Mouse (Mus musculus) midbrain, embryonic 14.5 days (tissue): ENCODE results near the gene Slc22a3. TPM values are rescaled to one million over a fixed set of nuclear protein-coding genes. Genes with fewer than 3 reads are reported as not detected.

Experiments
- ATAC-seq: fragments of 200-750 bp; cut with Nextera tagmentation; 2 replicates; pipeline ENCODE4 v1.8.0; 2017; ENCODE audit warnings: moderate number of reproducible peaks, moderate library complexity; ENCODE audit not compliant: low FRiP score, low TSS enrichment
- DNase-seq: peaks from one replicate; pipeline ENCODE4 v3.0.0-alpha.2; 2015
- H3K27ac ChIP-seq: fragments of 300-500 bp; sonication (generic); replicated peaks from 2 replicates; pipeline ENCODE4 v1.5.1; 2014; ENCODE audit warnings: mild to moderate bottlenecking, low read depth, low read length, moderate library complexity
- H3K27me3 ChIP-seq: fragments of 300-500 bp; sonication (generic); 2 replicates; pipeline ENCODE4 v1.6.1; 2014; ENCODE audit warnings: low read length, control low read depth, mixed read lengths; ENCODE audit not compliant: control insufficient read depth, insufficient read depth
- H3K36me3 ChIP-seq: fragments of 300-500 bp; sonication (generic); 2 replicates; pipeline ENCODE4 v1.6.1; 2014; ENCODE audit warnings: low read length, control low read depth; ENCODE audit not compliant: control insufficient read depth, insufficient read depth
- H3K4me1 ChIP-seq: fragments of 300-500 bp; sonication (generic); 2 replicates; pipeline ENCODE4 v1.6.1; 2014; ENCODE audit warnings: mild to moderate bottlenecking, antibody characterized with exemption, low read length, control low read depth; ENCODE audit not compliant: control insufficient read depth, insufficient read depth
- H3K4me2 ChIP-seq: fragments of 300-500 bp; sonication (generic); 2 replicates; pipeline ENCODE4 v1.6.1; 2014; ENCODE audit warnings: mild to moderate bottlenecking, low read length, moderate library complexity
- H3K4me3 ChIP-seq: fragments of 300-500 bp; sonication (generic); replicated peaks from 2 replicates; pipeline ENCODE4 v1.5.1; 2014; ENCODE audit warnings: low read depth, low read length
- H3K9ac ChIP-seq: fragments of 300-500 bp; sonication (generic); replicated peaks from 2 replicates; pipeline ENCODE4 v1.6.1; 2014; ENCODE audit warnings: mild to moderate bottlenecking, low read length, moderate library complexity
- H3K9me3 ChIP-seq: fragments of 300-500 bp; sonication (generic); 2 replicates; pipeline ENCODE4 v1.6.1; 2016; ENCODE audit warnings: low read length, control low read depth, mixed read lengths; ENCODE audit not compliant: control insufficient read depth
- WGBS: fragments of 180-500 bp; shearing (Covaris S2); extraction: QIAGEN DNeasy Blood & Tissue Kit; methylation state at CpG from one replicate; pipeline ENCODE4 v1.1.7; 2014; 5-methylcytosine and 5-hydroxymethylcytosine counted together
- polyA plus RNA-seq: library from polyadenylated mRNA; unstranded; fragments of >200 nt; fragmentation: Nextera tagmentation; extraction: Ambion mirVana; gene quantifications from 2 replicates; pipeline ENCODE4 v1.2.1, GENCODE M21; 2014

The Slc22a3 gene
- polyA plus RNA-seq, 1 experiment from 2014 or later, result 0.74 TPM

- Histone ChIP-seq H3K27me3 (no peaks in the 10 kb centered on the region), H3K36me3 (no peaks in the 10 kb centered on the region), H3K9me3 (no peaks in the 10 kb centered on the region), H3K4me2 (no peak overlapping the region), H3K27ac (no peak overlapping the region), H3K4me1 (no peaks in the 10 kb centered on the region), H3K9ac (no peak overlapping the region), H3K4me3 (no peak overlapping the region)
- DNase-seq (no peak), ATAC-seq (no peak)
- 85% methylated on average over 1 of the region's 1 CpGs for WGBS
These were observed 85.4 kb downstream of the Slc22a3 start for GRCm38 (mm10) chr17:12422143-12422542.

GRCm38 (mm10) chr17:12420886-12421574 lies 86.5 kb downstream of the Slc22a3 start:
- no peak overlapping the region for H3K9ac ChIP-seq
- no peaks in the 10 kb centered on the region for H3K4me1 ChIP-seq
- ATAC-seq (no peak), DNase-seq (peak; percentile 19)
- H3K4me2 ChIP-seq, result no peak overlapping the region
- no peaks in the 10 kb centered on the region for H3K27me3 ChIP-seq
- no peaks in the 10 kb centered on the region for H3K9me3 ChIP-seq
- H3K4me3 ChIP-seq, result no peak overlapping the region
- WGBS, result 64% methylated on average over 16 of the region's 16 CpGs
- no peak overlapping the region for H3K27ac ChIP-seq
- no peaks in the 10 kb centered on the region for H3K36me3 ChIP-seq

GRCm38 (mm10) chr17:12419491-12420079 lies 87.9 kb downstream of the Slc22a3 start:
- no peaks in the 10 kb centered on the region for H3K4me1 ChIP-seq
- DNase-seq (no peak), ATAC-seq (no peak)
- H3K36me3 ChIP-seq, result no peaks in the 10 kb centered on the region
- WGBS, result 75% methylated on average over 19 of the region's 19 CpGs
- H3K9me3 ChIP-seq, result no peaks in the 10 kb centered on the region
- H3K27ac ChIP-seq, result no peak overlapping the region
- H3K9ac ChIP-seq, result no peak overlapping the region
- H3K4me3 ChIP-seq, result no peak overlapping the region
- H3K27me3 ChIP-seq, result no peaks in the 10 kb centered on the region
- no peak overlapping the region for H3K4me2 ChIP-seq

GRCm38 (mm10) chr17:12416250-12416895 lies 91.1 kb downstream of the Slc22a3 start:
- H3K9me3 ChIP-seq, result no peaks in the 10 kb centered on the region
- WGBS, result 47% methylated on average over 6 of the region's 6 CpGs
- H3K36me3 ChIP-seq, result no peaks in the 10 kb centered on the region
- H3K4me1 ChIP-seq, result no peaks in the 10 kb centered on the region
- ATAC-seq (no peak; the same call in 1 of the 2 replicates), DNase-seq (peak; percentile 90)
- H3K4me3 ChIP-seq, result no peak overlapping the region
- H3K27me3 ChIP-seq, result no peaks in the 10 kb centered on the region
- H3K4me2 ChIP-seq, result no peak overlapping the region
- H3K27ac ChIP-seq, result no peak overlapping the region
- H3K9ac ChIP-seq, result no peak overlapping the region

- Histone ChIP-seq H3K9me3 (no peaks in the 10 kb centered on the region), H3K27ac (no peak overlapping the region), H3K4me2 (no peak overlapping the region), H3K36me3 (no peaks in the 10 kb centered on the region), H3K9ac (no peak overlapping the region), H3K4me1 (no peaks in the 10 kb centered on the region), H3K27me3 (no peaks in the 10 kb centered on the region), H3K4me3 (no peak overlapping the region)
- no peak for ATAC-seq
- 72% methylated on average over 5 of the region's 5 CpGs for WGBS
- no peak for DNase-seq
These were observed 91.8 kb downstream of the Slc22a3 start for GRCm38 (mm10) chr17:12415741-12416140.

- H3K36me3 ChIP-seq, result no peaks in the 10 kb centered on the region
- no peak overlapping the region for H3K9ac ChIP-seq
- H3K27me3 ChIP-seq, result no peaks in the 10 kb centered on the region
- H3K4me1 ChIP-seq, result no peaks in the 10 kb centered on the region
- DNase-seq (no peak), ATAC-seq (no peak; the same call in 1 of the 2 replicates)
- no peak overlapping the region for H3K4me3 ChIP-seq
- 59% methylated on average over 15 of the region's 15 CpGs for whole genome bisulfite sequencing
- no peak overlapping the region for H3K27ac ChIP-seq
- H3K9me3 ChIP-seq, result no peaks in the 10 kb centered on the region
- H3K4me2 ChIP-seq, result no peak overlapping the region
These were observed 92.3 kb downstream of the Slc22a3 start for GRCm38 (mm10) chr17:12415031-12415735.

GRCm38 (mm10) chr17:12412891-12413237 lies 94.6 kb downstream of the Slc22a3 start:
- no peaks in the 10 kb centered on the region for H3K27me3 ChIP-seq
- H3K36me3 ChIP-seq, result no peaks in the 10 kb centered on the region
- DNase-seq (no peak), ATAC-seq (no peak)
- H3K4me3 ChIP-seq, result no peak overlapping the region
- H3K9ac ChIP-seq, result no peak overlapping the region
- 73% methylated on average over 3 of the region's 3 CpGs for WGBS
- no peak overlapping the region for H3K27ac ChIP-seq
- H3K4me1 ChIP-seq, result no peaks in the 10 kb centered on the region
- no peaks in the 10 kb centered on the region for H3K9me3 ChIP-seq
- H3K4me2 ChIP-seq, result no peak overlapping the region

GRCm38 (mm10) chr17:12412181-12412890 lies 95.2 kb downstream of the Slc22a3 start:
- Histone ChIP-seq H3K27ac (no peak overlapping the region), H3K4me2 (no peak overlapping the region), H3K9ac (no peak overlapping the region), H3K9me3 (no peaks in the 10 kb centered on the region), H3K27me3 (no peaks in the 10 kb centered on the region), H3K36me3 (no peaks in the 10 kb centered on the region), H3K4me3 (no peak overlapping the region), H3K4me1 (no peaks in the 10 kb centered on the region)
- ATAC-seq (no peak), DNase-seq (no peak)
- WGBS, result 84% methylated on average over 10 of the region's 10 CpGs
